Mouse (Mus musculus): Measurements from ENCODE around the gene Cx3cr1.
A peak's percentile ranks its signal among the peaks of the same experiment; 100 is the strongest.

Cx3cr1 gene

DNA sequence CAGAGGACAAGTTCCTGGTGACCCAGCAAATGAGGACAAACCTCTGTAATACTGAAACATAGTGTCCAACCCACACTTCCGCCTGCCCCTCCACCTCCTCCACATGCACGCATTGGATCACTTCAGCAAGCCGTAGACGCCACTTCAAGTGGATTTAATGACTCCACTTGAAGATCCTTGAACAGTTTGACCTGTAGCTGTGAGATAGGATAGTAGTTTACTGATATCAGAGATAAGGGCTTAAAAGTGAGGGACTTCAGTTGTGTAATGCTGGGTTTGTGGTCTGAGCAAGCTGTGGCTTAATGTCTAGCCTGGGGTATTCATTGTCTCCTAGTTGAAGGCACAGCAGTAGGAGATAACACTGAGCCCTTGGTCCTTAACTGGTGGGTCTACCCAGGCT, 146.2 kb downstream of the Cx3cr1 start:
- no peak for DNase-seq (ENCODE audit: low read depth, low spot score)
- H3K36me3 ChIP-seq (ENCODE audit: control insufficient read depth, insufficient read depth, low read length, poor library complexity, severe bottlenecking): peaks cover 17% of the 10 kb centered on the region
- H3K27me3 ChIP-seq (ENCODE audit: control insufficient read depth, insufficient read depth, low read length, poor library complexity, severe bottlenecking): no peaks in the 10 kb centered on the region

DNA sequence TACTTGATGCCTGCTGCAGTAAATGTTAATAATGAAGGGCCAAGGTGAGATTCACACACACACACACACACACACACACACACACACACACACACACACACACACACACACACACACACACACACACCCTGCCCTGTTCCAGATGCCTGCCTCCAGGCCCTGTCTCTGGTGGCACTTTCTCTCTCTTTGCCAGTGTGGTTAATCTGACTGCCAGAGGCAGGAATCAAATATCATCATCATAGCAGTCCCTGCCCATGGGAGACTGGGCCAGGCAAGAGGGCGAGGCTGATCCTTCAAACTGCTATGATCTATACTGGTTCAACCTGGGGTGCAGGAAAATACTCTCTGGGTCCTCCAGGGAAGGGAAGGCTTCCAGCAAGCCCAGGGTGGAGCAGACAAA, 149.8 kb downstream of the Cx3cr1 start:
- DNase-seq (ENCODE audit: low read depth, low spot score): no peak
- peaks cover 8% of the 10 kb centered on the region for H3K36me3 ChIP-seq (ENCODE audit: control insufficient read depth, insufficient read depth, low read length, poor library complexity, severe bottlenecking)
- no peaks in the 10 kb centered on the region for H3K27me3 ChIP-seq (ENCODE audit: control insufficient read depth, insufficient read depth, low read length, poor library complexity, severe bottlenecking)

DNA sequence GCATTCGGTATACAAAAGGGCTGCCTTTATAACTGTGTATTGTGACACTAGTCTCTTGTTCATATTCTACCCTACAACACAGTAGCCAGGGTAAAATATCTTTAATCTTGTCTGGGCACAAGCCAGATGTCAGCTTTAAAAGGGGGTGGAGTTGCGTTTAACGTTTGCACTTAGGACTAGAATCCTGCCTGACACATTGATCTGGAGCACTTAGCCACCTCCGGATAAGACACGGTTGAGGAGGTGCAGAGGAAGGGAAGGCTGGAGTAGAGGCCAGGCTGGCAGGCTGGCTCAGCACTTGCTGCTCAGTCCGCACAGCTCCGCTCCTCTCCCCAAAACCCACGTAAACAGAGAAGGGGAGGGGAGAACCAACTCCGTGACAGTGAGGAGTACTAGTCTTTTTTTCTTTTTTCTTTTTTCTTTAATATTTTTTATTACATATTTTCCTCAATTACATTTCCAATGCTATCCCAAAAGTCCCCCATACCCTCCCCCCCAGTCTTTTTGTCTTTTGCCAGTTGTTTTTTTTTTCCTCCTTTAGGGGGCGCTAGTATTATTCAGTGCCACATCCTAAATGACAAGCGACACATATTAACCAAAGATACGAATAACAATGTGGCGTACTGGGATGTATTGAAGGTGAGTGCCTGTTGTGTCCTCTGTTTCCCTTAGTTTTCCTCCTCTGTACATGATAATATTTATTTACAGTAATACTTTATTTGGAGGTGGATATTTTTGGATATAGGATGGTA, 156.4 kb downstream of the Cx3cr1 start:
- Histone ChIP-seq H3K36me3 (ENCODE audit: control insufficient read depth, insufficient read depth, low read length, poor library complexity, severe bottlenecking) (peaks cover 15% of the 10 kb centered on the region), H3K27me3 (ENCODE audit: control insufficient read depth, insufficient read depth, low read length, poor library complexity, severe bottlenecking) (no peaks in the 10 kb centered on the region)
- peak; percentile 39 for DNase-seq (ENCODE audit: low read depth, low spot score)

DNA sequence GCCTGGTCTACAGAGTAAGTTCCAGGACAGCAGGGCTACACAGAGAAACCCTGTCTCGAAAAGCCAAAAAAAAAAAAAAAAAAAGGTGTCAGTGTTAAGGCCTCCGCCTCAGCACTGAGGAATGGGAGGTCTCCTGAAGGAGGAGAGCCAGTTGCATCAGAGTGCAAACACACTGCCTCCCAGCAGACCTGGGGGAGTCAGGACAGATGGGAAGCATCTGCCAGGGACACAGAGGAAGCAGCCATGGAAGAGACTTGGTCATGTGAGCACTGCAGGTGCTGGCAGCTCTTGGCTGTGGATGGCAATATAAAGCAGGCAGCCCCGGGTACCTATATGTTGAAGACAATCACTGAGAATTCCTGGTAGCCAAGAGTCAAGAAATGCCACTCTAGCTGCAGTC, 159.7 kb downstream of the Cx3cr1 start:
- Histone ChIP-seq H3K36me3 (ENCODE audit: control insufficient read depth, insufficient read depth, low read length, poor library complexity, severe bottlenecking) (peaks cover 23% of the 10 kb centered on the region), H3K27me3 (ENCODE audit: control insufficient read depth, insufficient read depth, low read length, poor library complexity, severe bottlenecking) (no peaks in the 10 kb centered on the region)
- no peak for DNase-seq (ENCODE audit: low read depth, low spot score)

DNA sequence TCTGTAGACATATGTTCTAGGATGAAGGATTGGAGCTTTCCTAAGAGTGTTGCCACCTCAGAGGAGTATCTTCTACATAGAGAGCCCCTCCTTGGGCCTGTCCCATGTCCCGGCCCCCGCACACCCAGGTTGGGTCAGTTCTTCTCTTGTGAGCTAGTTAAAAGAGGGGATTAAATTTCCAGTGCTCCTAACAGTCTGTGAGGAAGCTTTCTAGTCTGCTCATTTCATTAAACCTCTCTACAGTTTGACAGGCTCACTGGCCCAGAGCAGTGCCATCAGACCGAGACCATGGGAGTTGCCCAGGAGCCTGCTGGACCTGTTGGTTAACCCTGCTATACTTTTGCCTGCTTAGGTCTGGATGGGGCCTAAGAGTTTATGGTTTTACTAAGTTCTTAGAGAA, 161.0 kb downstream of the Cx3cr1 start:
- Histone ChIP-seq H3K36me3 (ENCODE audit: control insufficient read depth, insufficient read depth, low read length, poor library complexity, severe bottlenecking) (peaks cover 28% of the 10 kb centered on the region), H3K27me3 (ENCODE audit: control insufficient read depth, insufficient read depth, low read length, poor library complexity, severe bottlenecking) (no peaks in the 10 kb centered on the region)
- DNase-seq (ENCODE audit: low read depth, low spot score): no peak

DNA sequence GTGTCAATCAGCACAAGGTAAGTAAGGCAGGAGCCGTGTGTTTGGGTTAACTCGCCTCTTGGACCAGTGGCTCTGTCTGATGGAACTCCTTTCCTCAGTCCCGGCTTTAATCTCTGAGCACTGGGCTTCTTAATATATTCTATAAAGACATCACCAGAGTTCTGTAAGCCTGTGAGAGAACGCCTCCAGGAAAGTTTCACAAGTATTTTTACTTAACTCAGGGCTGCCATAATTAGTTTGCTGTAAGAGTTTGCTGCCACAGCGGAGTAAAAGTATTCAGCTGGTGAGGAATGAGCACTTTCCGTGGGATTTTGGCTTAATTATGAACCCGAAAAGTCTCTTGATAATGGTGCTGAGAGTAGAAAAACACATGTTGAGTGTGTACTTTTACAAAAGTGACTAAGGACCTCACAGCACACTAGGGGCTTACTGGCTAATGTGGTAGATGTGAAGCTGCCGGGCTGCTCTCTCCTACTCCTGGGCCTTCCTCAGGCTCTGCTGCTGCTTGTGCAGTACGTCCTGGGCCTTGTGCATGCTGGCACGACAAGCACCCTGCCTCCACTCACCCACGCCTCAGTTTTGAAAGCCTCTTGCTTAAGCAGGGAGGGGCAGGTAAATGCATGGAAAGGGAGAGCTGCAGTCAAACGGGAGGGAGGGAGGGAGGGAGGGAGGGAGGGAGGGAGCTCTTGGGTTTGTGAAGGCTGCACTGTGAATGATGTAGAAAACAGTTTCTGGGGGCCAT, 167.1 kb downstream of the Cx3cr1 start:
- DNase-seq (ENCODE audit: low read depth, low spot score): no peak
- no peaks in the 10 kb centered on the region for H3K27me3 ChIP-seq (ENCODE audit: control insufficient read depth, insufficient read depth, low read length, poor library complexity, severe bottlenecking)

DNA sequence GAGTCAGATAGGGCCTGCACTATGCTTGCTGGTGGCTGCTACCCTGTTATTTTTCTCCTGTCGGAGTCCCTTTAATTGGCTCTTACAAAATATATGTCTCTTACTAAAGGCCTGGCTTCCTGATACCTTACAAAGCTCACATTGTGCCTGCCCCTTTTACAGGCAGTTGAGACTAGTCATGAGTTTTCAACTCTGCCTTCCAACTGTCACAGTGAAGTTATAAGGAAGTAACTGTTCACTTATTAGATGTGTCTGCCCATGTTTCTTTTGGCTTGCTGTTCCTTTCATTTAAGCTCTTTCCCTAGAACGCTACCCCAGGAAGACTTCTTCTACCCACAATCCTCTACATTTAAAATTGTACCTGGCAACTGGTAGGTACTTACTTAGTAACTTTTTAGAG, 170.2 kb downstream of the Cx3cr1 start:
- H3K36me3 ChIP-seq (ENCODE audit: control insufficient read depth, insufficient read depth, low read length, poor library complexity, severe bottlenecking): peaks cover 2% of the 10 kb centered on the region; the same call in 1 of the 2 replicates
- no peaks in the 10 kb centered on the region for H3K27me3 ChIP-seq (ENCODE audit: control insufficient read depth, insufficient read depth, low read length, poor library complexity, severe bottlenecking)
- no peak for DNase-seq (ENCODE audit: low read depth, low spot score)

More for the DNA sequence above, 167.1 kb downstream of the Cx3cr1 start:
- H3K36me3 ChIP-seq (ENCODE audit: control insufficient read depth, insufficient read depth, low read length, poor library complexity, severe bottlenecking): peaks cover 9% of the 10 kb centered on the region

DNA sequence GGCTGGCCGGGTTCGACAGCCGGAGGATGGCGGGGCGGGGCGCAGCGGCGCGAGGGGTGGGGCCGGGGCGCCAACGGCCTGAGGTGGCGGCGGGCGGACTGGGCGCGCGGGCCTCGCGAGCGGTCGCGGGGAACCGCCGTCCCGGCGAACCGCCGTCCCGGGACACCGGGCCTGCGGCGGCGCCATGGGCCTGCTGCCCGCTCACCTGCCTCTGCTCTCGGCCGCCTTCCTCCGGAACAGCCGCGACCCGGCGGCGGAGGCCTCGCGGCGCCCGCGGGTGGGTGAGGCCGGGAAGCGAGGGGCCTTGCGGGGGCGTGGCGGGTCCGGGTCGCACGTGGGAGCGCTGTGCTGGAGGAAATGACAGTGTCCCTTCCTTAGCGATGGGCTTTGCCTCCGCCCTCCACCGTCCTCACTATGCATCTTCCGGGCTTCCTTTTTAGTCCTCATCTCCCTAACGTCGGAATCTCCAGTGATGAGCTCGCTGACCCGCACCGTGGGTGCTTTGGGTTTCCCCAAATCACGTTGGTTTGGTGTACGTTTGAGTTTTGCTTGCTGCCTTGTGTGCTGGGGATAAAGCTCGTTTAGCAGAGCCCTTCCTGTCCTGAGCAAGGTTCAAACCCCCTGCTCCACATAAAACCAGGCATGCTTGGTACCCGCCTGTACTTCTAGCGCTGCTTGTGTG, 174.5 kb downstream of the Cx3cr1 start:
- Histone ChIP-seq H3K36me3 (ENCODE audit: control insufficient read depth, insufficient read depth, low read length, poor library complexity, severe bottlenecking) (no peaks in the 10 kb centered on the region), H3K27me3 (ENCODE audit: control insufficient read depth, insufficient read depth, low read length, poor library complexity, severe bottlenecking) (no peaks in the 10 kb centered on the region)
- peak; percentile 64 for DNase-seq (ENCODE audit: low read depth, low spot score)

DNA sequence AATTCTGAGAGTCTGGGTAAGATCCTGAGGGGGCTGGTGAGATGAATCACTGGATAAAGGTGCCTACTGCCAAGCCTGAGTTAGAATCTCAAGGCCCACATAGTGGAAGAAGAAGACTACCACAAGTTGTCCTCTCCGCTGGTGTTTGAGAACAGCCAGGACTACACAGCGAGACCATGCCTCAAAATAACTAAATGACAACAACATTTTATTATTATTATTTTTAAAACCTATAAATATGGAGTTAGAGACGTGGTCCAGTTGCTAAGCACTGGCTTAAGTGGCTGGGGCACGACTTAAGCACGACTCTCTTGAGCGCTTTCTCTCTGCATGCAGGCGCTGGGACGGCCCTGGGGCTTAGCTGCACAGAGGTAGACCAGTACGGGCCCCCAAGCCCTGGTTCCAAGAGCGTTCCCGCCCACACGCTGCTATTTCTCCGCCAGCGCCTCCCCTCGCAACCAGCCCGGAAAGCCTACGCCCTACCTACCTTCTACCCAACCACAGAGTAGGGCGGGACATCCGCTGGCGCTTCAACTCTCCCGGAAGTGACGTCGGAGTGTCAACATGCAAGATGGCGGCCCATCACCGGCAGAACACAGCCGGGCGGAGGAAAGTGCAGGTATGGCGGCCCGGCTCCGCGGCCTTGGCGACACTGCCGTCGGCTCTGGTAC, 175.2 kb downstream of the Cx3cr1 start, which contains the start of gene Wdr48:
Gene Wdr48, plus strand, starts transcription at position 540 of the 671 bp plus-strand sequence.
- DNase-seq (ENCODE audit: low read depth, low spot score): peak; percentile 99
- no peaks in the 10 kb centered on the region for H3K36me3 ChIP-seq (ENCODE audit: control insufficient read depth, insufficient read depth, low read length, poor library complexity, severe bottlenecking)
- no peaks in the 10 kb centered on the region for H3K27me3 ChIP-seq (ENCODE audit: control insufficient read depth, insufficient read depth, low read length, poor library complexity, severe bottlenecking)

DNA sequence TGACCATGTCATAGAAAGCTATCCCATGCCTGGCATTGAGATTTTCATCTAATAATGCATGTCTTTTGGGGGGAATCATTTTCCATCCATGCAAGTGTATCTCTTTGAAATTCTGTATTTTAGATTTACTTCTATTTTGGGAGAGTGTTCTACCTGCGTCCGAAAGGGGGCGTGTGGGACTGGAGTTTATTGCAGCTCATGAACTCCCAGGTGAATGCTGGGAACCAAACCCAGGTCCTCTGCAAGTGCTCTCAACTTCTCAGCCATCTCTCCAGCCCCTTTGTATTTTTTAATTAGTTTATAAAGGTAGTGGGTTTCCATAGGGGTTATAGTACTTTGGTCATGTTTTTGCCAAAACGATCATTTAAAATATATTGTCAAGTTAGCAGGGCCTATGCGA, 175.8 kb downstream of the Cx3cr1 start:
- DNase-seq (ENCODE audit: low read depth, low spot score): no peak
- no peaks in the 10 kb centered on the region for H3K36me3 ChIP-seq (ENCODE audit: control insufficient read depth, insufficient read depth, low read length, poor library complexity, severe bottlenecking)
- no peaks in the 10 kb centered on the region for H3K27me3 ChIP-seq (ENCODE audit: control insufficient read depth, insufficient read depth, low read length, poor library complexity, severe bottlenecking)

DNA sequence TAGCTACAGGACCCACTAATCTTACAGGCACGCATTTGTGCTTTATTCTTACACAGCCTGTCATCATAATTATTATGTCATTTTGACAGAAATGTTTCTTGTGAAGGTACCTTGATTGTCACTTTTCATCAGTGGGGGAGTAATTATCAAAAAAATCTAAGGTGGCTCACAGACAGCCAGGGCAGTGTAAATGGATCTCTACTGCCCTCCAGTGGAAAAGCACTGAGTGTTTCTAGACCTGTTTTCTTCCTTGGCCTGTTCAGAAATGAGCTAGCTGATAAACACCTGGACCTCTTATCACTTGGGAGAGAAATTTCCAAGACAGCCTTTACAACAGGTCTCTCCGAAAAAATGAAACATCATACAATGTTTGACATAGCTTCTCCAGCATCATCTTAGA, 179.0 kb downstream of the Cx3cr1 start:
- no peaks in the 10 kb centered on the region for H3K27me3 ChIP-seq (ENCODE audit: control insufficient read depth, insufficient read depth, low read length, poor library complexity, severe bottlenecking)
- no peaks in the 10 kb centered on the region for H3K36me3 ChIP-seq (ENCODE audit: control insufficient read depth, insufficient read depth, low read length, poor library complexity, severe bottlenecking)
- DNase-seq (ENCODE audit: low read depth, low spot score): peak; percentile 75

DNA sequence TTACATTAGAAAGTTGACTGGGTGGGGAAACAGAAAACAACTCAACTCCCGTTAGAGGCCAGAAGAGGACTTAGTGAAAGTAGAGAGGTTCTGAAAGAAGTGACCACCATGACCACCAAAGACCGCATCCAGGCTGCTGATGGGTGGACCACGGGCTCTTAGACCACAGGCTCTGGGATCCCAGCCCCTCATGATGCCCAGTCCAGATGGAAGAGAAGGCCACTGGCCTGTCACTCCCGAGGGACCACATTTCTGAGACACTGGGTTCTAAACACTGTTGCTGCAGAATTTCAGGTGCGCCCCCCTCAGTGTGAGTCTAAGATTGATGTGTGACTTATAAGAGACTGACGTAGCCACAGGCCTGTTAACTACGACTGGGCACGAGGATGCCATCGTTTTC, 180.2 kb downstream of the Cx3cr1 start:
- no peak for DNase-seq (ENCODE audit: low read depth, low spot score)
- no peaks in the 10 kb centered on the region for H3K36me3 ChIP-seq (ENCODE audit: control insufficient read depth, insufficient read depth, low read length, poor library complexity, severe bottlenecking)
- no peaks in the 10 kb centered on the region for H3K27me3 ChIP-seq (ENCODE audit: control insufficient read depth, insufficient read depth, low read length, poor library complexity, severe bottlenecking)

DNA sequence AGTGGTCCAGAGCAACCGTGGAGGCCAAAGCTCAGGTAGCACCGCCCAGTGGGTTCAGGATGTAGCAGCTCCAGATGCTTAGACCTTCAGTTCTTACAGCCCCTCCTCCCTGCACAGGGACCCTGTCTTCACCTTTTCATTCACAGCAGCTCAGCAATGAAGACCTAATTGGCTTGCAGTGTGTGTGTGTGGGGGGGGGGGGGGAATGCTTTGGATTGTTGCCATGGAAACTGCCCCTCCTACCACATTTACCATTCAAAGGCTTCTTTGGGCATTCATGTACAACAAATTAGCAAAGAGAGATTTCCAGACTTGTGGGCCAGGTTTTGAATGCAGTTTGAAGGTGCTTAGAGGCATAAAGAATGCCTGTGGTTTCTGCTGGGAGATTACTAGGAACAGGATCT, 180.8 kb downstream of the Cx3cr1 start:
- H3K36me3 ChIP-seq (ENCODE audit: control insufficient read depth, insufficient read depth, low read length, poor library complexity, severe bottlenecking): no peaks in the 10 kb centered on the region
- no peaks in the 10 kb centered on the region for H3K27me3 ChIP-seq (ENCODE audit: control insufficient read depth, insufficient read depth, low read length, poor library complexity, severe bottlenecking)
- DNase-seq (ENCODE audit: low read depth, low spot score): no peak

DNA sequence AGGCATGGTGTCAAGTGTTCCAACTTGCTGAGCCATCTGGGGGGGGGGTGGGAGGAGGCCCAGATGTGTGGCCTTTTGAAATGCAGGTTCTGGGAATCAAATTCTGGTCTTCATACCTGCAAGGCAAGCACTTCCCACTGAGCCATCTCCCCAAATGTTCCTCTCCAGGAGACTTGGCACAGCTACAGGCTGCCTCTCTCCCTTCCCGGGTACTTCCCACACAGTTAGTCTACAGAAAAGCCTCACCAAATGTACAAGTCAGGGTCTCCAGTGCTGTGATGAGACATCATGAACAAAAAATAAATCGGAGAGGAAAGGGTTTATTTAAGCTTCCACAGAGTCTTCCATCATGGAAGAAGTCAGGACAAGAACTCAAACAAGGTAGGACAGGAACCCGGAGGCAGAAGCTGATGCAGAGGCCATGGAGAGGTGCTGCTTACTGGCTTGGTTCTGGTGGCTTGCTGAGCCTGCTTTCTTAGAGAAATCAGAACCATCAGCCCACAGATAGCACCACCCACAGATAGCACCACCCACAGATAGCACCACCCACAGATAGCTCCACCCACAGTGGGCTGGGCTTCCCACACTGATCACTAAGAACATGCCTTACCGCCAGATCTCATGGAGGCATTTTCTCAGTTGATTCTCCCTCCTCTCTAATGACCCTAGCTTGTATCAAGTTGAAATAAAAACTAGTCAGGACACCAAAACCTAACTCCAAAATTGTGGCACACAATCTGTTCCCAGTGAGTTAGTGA, 182.4 kb downstream of the Cx3cr1 start:
- no peaks in the 10 kb centered on the region for H3K36me3 ChIP-seq (ENCODE audit: control insufficient read depth, insufficient read depth, low read length, poor library complexity, severe bottlenecking)
- H3K27me3 ChIP-seq (ENCODE audit: control insufficient read depth, insufficient read depth, low read length, poor library complexity, severe bottlenecking): no peaks in the 10 kb centered on the region
- DNase-seq (ENCODE audit: low read depth, low spot score): no peak
